Mouse (Mus musculus) adrenal gland, adult 2 months (tissue): Measurements from ENCODE around the gene Rad51b. TPM values are rescaled to one million over a fixed set of nuclear protein-coding genes. Genes with fewer than 3 reads are reported as not detected.
A peak's percentile ranks its signal among the peaks of the same experiment; 100 is the strongest.

ENCODE experiments used
- DNase-seq: peaks from one replicate; pipeline ENCODE4 v3.0.0; 2021
- polyA plus RNA-seq: library from polyadenylated mRNA; depleted of rRNA; stranded (reverse); fragments of >200 nt; gene quantifications from 2 replicates; pipeline ENCODE4 v1.2.3, GENCODE M21; 2012
- total RNA-seq, 2 experiments: library from RNA; stranded (reverse); gene quantifications; 2 replicates each; pipeline ENCODE4 v1.2.3; 2021

Rad51b gene
- total and polyA plus RNA-seq, 3 experiments = 0.08 to 0.49 (median 0.45) TPM

DNA sequence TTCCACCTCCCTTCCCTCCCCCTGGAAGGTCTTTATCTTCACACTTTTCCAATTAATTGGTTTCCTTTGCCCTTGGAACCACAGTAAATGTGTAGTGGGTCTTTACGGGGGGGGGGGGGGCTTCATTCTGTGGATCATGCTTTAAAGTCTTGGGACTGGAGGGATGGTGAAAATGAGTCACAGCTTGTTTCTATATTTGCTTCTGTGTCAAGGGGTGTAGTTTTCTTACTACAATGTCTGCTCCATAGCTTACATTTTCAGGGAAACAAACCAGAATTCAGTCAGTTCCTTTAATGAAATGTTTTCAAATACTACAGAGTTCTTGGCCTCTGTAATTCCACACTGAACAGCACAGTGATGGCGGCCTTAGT lies 317.5 kb downstream of the Rad51b start:
- no peak for DNase-seq

DNA sequence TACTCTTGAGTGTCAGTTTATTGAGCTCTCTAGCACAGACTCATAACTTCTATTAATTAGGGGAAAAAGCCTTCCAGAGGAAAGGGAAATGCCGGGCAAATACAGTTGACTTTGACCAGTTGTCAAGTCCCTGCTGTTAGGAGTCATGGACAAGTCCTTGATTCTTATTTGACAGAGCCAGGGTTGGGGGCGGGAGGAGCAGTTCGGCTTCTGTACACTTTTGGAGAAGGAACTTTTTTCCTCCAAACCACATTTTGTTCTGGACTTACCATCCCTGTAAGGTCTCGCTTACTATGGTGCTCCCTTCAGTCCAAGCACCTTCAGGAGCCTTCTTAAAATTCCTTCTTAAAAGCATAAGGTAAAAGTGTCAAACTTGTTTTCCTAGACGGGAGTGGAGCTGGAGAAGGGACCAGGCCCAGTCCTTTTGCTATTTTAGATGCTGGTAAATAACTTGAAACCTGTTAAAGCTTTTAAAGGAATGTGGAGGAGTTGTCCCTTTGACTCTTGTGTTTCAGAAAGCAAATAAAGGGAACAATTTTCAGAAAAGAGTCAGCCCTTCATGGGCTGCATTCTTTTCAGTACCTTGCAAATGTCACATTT lies 318.7 kb downstream of the Rad51b start:
- DNase-seq = no peak

DNA sequence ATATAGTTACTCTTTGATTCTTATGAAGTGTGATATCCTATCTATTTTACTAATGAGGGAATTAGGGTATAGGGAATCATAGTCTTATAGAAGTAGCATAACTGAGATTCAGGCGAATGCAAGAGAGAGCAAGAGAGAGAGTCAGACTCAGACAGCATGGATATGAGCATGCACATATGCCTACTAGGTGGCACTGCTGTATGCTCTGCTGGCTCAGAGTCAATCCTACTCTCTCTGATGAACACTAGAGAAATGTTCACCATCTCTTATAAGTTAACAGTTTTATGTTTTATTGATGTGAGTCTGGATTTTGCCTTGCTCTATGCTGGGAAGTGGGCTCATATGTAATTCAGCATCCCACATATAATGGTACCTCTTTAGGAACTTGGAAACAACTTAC lies 321.9 kb downstream of the Rad51b start:
- DNase-seq = no peak

DNA sequence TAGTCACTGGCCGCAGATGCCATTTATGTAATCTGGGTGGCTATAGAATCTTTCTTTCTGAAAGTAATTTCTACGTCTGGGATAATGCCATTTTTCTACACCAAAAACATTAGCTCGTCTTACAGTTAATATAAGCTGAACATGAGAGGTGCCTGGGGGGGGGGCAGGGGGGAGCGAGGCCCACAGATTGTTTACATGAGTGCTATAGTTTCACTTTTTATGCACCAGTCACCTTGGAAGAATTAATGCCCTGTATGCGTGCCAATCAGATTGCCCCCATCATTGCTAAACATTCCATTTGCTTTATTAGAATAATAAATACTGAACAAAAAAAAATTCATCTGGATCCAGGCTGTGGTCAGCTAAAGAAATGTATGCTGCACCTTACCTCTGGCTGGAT lies 323.6 kb downstream of the Rad51b start:
- no peak for DNase-seq

DNA sequence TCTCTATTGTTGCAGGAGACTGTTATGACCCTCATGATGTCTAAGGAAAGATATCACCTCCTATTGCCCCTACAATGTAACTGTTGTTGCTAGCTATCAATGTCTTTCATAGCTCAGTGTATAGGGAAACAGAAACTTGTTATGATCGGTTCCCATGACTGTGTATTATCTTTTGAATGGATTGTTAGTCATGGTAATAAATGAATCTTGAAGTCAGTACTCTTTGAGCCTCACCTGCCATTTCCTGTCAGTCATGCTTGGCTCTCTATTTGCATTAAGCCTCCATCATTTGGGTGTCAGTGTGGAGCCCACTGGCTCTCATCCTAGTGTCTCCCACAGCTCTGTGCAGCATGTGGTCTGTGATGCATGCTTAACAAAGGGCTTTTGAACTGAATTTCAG lies 326.2 kb downstream of the Rad51b start:
- no peak for DNase-seq

DNA sequence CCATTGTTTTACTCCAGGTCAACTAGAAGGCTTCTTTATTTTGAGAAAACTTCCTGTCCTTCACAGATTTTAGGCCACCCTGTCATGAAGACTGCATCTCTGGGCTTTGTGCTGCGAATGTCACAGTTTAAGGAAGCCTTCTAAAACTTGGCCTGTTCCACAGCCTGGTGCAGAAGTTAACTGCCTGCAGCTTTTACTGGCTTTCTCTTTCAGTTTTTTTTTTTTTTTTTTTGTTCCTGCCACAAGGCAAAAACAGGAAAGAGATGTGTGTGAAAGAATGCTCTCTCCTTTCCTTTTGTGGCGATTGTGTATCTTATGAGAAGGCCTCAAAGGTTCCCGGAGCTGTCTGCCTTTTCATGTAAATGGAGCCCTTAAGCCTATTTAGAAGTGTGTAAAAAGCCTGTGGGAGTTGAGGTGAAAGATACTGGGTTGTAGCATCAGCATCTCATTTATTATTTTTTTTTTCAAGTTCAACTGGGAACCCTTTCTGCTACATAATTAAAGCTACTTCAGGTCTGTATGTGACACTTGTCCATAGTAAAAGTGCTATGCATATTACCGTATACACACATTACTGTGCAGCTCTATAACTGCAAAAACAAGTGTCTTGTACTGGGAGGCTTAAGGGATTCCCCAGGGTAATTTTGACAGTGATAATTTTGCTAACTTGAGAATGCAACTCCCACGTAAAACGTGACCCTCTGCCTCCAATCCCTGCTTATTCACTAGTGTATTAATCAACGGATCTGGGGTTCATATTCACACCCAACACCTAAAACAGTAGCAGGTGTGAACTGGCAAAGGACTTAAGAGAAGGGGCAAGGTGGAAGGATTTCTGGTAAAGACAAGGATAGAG lies 328.8 kb downstream of the Rad51b start:
- no peak for DNase-seq

DNA sequence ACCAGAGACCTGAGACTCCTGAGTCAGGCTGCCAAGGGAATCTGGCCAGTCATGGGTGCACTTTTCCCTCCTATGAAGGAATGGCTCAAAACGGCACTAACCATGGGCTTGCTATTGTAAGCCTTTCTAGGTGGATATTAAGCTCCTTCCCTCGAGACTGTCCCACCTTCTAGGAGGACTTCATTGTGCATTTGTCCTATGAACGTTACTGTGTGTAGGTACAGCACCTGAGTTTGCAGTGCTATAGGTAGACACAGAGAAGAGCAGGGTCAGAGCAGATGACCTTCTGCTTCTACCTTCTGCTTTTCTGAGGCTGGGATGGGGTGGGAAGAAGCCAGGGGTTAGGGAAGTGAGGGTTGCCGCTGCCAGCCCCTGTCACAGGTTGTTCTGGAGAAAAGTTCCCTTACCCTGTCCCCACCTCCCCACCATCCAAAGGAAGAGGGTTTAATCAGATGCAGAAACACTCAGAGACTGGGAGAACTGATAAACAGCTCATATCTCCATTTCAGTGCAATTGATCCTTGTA lies 329.5 kb downstream of the Rad51b start:
- DNase-seq = no peak

DNA sequence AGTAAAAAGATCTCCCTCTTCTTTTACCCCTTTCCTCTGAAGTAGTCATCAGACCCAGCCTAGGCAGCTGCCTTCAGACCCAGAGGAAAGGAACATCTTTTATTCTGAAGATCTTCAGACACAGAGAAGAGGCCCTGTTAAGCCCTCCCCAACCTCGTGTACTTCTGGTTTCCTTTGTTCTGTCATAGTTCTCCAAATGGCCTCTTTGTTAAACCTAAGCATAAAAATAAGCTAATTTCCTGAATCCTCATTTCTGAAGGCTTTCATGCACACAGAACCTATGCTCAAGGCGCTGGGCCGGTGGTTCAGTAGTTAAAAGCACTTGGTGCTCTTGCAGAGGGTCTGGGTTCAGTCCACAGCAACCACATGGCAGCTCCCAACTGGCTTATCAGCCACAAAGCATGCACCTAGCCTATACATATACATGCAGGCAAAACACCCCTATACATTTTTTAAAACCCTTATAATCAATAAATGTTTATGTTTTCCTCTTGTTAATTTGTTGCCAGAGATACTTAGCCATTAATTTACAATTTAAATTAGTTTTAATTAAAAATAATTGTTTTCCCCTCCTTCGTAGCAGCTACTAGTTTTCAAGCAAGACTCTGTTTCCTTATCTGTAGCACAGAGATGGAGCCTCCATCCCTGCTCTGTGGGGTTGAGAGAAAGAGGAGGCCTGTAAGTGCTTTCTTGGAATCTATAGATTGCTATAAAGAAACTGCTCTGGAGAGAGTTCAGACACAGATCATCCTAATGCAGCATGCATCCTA lies 330.5 kb downstream of the Rad51b start:
- no peak for DNase-seq

DNA sequence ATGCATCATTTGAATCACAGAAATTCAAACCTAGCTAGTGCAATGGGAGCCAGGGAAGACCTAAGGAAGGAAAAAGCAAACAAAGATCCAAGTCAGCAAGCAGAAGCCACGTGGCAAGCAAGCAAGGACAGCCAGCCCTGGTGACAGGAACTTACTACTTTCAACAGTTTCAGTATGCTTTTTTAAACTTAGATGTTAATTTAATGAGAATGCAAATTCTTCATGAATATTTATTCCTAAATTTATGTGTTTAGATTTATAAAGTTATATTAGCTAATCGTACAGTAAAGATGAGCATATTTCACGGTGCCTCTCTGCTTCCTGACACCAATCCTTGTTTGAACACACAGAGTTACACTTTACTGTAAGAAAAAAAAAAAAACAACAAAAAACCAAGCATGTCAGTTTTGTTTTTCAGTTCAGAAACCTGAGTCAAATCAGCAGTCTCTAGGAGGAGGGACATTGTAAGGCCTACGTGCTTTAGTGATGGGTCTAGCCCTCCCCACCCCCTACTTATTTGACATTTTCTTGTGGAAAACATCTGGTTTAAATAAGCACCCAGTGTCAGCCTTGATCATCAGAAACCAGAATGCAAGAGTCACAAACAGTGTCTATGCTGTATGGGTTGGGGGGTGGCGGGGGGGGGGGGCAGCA lies 331.2 kb downstream of the Rad51b start:
- no peak for DNase-seq

DNA sequence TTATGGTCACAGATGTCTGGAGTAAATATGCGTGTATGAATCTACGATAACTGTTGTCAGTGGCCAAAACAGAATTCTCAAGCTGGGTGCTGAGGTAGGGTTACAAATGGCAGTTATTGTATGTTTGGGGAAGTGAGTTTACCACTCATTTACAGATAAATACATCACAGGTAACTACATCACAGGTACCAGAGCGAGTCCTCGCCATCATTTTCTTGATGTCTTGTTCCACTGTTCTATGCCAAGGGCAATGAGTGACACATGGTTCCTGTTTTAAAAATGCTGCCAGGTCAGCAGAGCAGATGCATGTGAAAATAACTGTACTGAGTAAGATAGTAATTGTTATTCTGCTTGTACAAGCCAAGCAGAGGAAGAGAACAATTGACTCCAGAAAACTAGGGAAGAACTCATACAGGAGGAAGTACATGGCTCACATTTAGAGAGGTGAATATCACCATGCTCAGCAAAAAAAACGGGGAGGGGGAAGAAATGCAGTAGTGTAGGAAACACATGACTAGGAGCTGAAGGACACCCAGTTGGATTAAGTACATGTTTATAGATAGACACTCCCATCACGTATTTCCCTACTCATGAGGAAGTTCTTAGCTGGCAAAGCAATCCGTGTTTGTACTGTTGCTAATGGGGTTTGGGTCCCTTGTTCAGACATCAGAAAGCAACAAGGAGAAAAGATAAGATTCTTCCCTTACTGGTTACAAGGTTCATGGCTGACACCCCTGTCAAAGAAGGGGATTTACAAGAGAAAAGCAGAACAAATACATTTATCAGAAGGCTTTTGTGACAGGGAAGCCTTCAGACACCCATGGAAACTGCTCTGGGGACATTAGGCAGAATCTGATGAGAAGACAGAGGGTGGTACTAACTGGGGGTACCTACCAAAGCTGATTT lies 333.1 kb downstream of the Rad51b start:
- no peak for DNase-seq

DNA sequence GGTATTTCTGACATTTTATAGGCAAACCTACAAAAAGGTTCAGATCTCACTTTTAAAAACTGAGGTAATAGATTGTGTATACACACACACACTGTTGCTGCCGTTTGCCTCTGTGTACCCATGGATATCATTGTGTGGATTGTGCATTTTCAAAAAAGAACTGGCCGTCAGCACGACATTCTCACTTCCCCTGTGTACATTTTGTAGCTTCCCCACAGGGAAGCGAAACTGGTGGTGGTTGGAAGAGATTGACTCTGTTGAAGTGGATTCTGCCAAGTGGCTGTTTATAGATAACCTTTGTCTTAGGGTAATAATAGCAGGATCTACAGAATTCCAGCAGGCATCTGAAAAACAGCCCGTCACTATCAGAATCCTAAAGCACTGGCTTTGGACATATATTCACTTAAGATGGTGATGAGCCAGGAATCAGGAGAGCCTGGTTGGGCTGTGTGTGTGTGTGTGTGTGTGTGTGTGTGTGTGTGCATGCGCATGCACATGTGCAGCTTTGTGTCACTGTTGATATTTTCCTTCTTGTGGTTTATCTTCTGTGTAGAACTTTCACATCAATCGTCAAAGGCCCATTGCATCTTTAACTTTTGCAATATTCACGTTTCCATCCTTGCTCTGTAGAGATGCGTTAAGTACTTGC lies 336.5 kb downstream of the Rad51b start:
- no peak for DNase-seq

DNA sequence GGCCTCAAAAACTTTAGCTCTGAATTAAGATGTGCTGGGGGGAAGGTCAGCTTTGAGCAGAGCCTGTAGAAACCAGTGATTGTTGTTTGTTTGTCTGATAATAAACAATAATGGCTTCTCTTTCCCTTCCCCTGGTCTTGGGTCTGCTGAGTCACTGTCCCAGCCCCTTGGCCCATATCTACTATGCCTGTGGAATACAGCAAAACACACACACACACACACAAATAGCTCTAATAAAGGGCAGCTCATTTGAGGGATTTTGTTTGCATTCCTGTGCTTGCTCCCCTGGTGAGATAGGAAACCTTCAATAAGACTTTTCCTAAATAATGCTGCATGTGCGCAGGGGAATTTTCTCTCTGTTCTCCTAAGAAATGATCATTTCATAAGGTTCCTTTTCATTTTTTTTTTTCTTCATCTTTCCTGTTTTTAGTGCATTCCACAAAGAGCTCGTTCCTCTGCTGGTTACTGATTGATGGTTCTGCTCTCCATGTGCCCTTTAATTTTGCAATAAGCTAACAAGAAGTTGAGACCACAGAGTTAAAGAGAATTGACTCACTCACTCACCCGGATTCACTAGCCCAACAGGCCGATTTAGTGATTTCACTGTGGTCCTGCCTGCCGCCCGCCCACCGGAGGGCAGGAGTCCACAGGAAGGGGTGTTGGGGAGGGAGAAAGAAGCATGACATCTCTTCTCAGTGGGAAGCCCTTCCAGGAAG lies 344.6 kb downstream of the Rad51b start:
- peak; percentile 54 for DNase-seq

DNA sequence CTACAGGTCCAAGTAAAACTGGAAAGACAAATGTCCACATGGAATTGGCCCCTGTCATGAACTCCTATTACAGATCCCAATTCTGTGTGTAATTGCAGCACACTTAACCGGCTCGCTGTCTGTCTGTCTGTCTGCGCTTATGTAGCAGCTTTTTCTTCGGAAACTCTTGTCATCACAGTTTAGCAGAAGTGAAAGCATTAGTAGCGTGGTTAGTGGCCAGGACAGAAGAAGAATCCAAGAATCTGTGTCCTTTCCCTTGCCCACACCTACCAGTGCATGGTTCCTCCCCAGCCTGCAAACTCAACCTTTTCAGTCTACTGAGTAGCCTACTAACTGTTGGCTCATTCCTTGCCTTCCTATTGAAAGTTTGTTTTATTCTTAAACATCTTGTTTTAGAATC lies 345.6 kb downstream of the Rad51b start:
- no peak for DNase-seq

DNA sequence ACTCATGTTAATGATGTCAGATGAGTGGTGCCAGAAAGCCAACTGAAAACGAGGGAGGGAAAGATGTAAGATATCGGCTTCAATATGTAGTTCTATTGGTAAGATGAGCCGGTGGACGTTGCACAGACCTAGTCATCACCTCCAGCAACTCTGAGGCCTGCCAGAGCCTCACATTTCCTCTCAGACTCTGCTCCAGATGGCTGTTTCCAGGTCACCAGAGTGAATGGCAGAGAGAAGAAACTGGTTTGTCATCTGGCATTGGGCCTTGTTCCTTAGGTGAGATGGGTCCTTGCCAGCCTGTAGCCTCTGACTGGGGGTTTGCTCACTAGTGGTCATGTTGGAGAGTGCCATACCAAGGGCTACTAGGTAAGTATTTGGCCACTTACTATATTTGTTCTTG lies 348.6 kb downstream of the Rad51b start:
- DNase-seq = no peak

DNA sequence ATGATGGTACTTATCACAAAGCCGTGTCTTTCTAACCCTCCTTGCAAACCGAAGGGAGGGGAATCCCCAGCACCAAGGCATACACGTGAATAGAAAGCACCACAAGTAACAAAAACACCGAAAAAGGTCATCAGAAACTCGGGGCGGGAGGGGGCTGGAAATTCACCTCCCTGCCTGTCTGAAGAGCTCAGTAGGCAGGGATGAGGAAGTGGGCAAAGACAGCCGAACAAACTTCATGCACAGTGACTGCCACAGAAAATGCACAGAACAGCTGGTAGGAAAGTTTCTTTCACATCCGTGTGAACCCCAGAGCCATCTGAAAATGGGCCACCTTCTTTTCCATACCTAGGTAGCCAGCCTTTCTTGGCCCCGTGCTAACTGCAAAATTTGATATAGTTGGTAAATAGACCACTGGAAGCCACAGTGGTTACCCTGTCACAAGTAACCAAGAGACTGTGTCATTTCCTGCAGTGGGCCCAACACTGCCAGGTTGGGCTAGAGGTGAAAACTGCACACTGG lies 349.6 kb downstream of the Rad51b start:
- no peak for DNase-seq

DNA sequence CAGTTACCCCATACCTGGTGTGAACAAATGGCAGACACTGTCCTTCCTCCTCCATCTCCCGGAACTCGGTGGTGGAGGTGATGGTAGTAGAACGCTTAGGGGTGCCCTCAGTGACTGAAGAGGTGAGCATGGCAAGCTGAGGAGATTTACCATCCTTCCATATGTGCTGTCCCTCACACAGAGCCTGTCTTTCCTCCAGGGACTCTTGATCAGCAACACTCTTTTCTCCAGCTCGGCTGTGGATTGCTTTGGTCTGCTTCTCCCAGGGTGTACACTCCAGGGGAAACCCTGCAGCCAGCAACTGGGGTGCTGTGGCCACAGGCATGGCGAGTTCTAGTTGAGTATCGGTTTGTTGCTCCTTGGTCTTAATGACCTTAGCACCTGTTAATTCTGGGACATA lies 350.3 kb downstream of the Rad51b start:
- no peak for DNase-seq

DNA sequence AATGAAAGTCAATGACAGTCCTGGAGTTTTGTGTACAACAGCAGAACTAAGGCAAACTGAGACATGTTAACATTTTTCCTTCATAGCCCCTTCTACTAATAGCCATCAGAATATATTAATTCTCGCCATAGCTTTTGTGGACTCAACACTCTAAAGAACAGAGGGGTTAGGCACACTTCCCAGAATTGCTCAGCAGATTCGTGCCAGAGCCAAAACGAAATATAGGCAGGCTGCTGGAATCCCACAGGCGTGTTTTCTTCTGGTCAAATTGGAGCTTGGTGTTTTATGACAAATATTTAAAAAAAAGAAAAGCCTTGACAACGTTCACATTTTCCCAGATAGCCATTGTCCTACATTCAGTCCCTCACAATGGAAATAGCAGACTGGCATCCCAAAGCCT lies 350.9 kb downstream of the Rad51b start:
- no peak for DNase-seq

DNA sequence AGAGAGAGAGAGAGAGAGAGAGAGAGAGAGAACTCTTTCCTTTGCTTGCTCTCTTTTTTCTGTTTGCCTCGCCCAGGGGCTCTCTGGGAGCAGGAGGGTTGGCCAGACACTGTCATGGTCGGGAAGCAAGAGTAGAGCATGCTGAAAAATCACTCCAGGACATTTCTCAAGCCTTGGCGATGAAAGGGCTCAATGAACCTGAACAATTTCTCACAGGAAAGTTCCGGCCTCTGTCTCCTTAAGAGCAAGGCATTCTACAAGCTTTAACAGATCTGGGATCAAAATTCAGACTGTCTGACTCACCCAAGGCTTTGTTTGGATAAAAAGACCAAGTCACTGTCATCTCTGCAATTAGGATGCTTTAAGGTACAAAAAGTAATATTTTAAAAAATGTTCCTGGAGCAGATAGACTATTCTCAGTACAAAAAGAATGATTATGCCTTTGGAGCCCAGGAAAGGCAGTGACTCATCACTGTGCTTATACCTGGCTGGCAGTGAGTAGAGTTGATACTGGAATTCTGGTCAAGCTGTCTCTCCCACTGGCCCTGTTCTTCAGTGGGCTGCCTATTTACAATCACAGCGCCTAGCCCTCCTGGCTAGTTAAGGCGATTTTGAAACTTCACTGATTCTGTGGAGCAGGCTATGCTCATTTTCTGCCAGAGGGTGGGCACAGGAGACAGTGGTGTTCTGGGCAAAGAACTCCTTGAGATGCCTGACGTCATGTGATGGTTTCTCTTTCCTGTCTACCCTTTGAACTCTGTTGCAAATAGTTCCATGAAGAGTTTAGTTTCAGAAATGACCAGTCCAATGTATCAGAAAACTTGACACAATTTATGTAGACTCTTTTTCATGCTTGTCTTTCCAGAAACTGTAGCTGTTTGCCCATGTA lies 352.0 kb downstream of the Rad51b start:
- DNase-seq = no peak

DNA sequence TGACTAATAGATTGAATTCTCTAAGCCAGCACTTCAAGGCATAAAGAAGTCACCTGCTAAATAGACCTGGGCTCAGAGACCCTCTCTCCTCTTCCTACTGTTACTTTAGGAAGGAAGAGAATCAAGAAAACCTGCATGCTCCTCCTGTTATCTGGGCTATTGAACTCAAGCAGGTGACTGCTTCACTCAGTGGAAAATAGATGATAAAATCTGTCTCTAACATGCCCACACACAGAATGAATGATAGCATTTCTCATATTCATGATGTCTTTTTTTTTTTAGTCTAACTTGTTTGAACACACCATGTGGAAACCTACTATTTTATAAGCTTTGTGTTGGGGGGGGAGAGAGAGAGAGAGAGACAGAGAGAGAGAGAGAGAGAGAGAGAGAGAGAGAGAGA lies 352.7 kb downstream of the Rad51b start:
- DNase-seq = no peak
